Mouse (Mus musculus): ENCODE data around the gene Tmem169. TPM values are rescaled to one million over a fixed set of nuclear protein-coding genes. Genes with fewer than 3 reads are reported as not detected.
"Not testable (repeated sequence)": the region's sequence is repeated elsewhere in the genome, so short reads cannot be mapped to it uniquely, and the experiment has no call there.

Gene Tmem169
- total RNA-seq (2021) = under 1 TPM; 0.16 to 0.53 TPM
- long read RNA-seq, experiment 1, partial matches to known transcripts = 2 of 3 reads
- long read RNA-seq, experiment 1, other reads (novel, unspliced or antisense) = 0 of 3 reads
- long read RNA-seq, experiment 2 = 0 reads

DNA sequence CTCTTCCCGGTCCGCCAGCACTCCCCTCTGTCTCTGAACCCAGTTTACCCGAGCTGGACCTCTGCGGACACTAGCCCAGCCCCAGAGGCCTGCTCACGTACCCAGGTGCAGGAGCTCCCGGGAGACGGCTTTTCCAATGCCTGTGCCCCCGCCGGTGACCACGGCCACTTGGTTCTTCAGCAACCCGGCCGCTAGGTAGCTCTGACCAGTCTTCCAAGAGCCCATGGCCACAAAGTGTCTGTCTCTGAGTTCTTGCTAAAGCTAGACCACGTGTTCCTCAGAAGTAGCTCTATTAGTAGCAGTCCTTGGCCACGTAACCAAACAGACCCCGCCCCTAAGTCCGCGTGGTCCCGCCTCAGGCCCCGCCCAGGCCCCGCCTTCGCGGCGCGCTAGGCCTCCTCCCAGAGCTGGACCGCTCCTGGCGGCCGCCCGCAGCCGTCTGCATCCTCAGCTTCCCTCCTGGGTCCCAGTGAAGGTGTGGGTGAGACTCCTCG is at the start of gene Tmem169, which contains the start of gene Pecr:
Gene Tmem169, plus strand, starts transcription at position 378 of the 494 bp plus-strand sequence.
Gene Pecr, minus strand, starts transcription at position 323 of the 494 bp plus-strand sequence.
- peak; percentile 96 to 98 for DNase-seq

DNA sequence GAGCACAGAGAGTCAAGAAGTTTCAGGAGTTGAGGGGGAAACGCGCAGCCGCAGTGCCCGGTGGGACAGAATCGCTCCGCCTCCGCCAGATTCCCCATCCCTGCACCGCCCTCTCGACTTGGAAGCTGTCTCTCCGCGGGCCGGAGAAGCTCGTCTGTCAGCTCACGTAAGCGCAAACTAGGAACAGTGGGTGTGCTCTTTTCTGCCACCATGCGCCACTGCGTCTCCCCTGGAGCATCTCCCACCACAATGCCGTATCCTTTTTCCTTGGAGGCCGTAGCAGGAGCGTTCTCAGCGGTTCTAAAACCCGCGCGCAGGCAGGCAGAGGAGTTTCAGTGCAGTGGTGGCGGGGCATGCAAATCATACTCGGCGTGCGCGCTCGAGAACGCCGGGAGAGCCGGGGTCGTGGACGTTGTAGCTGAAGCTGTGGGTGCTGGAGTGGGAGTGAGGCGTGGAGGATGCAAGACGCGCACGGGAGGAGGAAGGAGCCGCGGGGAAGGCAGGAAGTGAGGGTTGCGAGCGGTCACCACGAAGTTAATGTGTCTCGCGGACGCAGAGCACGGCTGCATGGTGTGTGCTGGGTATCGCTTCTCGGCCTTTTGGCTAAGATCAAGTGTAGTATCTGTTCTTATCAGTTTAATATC is 47.7 kb upstream of the Tmem169 start:
- DNase-seq = peak; percentile 85 to 86

DNA sequence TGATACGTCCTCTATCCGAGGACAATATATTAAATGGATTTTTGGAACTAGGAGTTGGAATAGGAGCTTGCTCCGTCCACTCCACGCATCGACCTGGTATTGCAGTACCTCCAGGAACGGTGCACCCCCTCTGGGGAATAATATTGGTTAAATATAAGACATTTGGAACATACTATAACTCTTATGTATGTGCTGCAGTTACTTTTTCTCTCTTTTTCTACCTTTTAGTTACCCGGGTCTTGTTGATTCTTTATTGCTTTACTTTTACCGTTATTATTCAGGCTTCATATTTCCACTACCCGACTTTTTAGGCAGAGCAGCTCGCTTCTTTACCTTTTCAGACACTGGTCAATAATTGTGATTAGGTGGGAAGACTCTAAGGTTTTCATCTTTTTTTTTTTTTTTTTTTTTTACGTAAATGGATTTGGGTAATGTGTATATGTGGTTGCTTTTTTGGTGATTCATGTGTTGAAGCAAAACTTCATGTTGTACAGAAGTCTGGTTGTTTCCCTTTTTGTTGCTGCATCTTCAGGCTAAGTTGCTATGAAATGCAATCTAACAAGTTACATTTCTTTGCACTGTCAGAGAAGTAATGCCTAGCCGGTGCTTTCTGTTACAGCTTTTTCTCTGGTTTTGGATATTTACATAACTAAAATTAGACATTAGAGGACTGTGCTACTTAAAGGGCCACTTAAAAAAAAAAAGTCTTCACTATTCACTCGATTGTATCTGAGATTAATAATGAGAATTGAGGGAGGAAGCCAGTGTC is 47.0 kb upstream of the Tmem169 start:
- peak; percentile 10 to 35 for DNase-seq

DNA sequence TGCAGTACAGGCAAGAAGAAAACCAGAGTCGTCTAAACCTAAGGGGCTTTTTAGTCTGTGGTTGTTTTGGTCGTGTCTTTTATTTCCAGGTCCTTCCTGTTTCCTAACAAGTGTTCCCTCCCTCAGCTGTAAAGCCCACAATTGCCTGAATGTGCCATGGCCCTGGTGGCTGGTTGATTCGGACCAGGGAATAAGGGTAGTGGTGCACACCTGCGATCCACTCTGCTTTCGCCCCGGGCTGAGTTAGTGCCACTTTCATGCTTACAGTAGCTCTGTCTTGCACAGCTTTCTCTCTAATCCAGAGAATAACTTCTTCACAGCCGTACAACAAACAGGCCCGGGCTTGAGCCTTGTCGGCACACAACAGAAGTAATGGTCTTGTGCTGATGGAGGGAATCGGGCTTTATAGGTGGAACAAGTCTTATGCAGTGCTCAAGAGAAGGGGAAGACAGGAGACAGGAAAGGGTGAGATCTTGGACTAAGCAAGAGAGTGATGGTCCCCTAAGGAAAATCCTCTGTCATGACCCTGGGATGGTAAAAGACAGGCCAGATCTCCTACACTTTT is 46.1 kb upstream of the Tmem169 start:
- no peak for DNase-seq

DNA sequence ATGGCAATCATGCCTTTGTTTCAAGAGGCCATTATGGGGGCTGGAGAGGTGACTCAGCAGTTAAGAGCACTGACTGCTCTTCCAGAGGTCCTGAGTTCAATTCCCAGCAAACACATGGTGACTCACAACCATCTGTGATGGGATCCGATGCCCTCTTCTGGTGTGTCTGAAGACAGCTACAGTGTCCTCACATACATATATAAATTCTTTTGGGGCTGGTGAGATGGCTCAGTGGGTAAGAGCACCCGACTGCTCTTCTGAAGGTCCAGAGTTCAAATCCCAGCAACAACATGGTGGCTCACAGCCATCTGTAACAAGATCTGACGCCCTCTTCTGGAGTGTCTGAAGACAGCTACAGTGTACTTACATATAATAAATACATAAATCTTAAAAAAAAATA is 45.1 kb upstream of the Tmem169 start:
- DNase-seq = not testable (repeated sequence)

DNA sequence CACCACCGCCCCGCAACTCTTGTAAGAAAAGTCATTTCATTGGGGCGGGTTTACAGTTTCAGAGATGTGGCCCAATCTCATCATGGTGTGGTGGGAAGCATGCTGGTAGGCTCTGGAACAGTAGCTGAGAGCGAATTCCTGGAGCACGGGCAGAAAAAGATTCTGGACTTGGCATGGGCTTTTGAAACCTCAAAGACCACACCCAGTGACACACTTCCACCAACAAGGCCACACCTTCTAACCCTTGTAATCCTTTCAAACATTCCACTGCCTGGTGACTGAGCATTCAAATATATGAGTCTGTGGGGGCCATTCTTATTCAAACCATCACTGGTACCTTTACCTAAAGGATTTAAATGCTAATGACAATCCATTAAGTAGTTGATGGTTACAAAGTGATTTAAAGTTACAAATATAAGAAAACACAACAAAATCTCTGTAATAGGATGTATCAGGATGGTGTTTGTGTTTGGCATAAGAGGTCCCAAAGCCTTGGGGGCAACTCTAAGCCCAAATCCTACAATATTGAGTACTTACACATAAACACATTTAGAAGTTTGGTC is 41.5 kb upstream of the Tmem169 start:
- DNase-seq = no peak

DNA sequence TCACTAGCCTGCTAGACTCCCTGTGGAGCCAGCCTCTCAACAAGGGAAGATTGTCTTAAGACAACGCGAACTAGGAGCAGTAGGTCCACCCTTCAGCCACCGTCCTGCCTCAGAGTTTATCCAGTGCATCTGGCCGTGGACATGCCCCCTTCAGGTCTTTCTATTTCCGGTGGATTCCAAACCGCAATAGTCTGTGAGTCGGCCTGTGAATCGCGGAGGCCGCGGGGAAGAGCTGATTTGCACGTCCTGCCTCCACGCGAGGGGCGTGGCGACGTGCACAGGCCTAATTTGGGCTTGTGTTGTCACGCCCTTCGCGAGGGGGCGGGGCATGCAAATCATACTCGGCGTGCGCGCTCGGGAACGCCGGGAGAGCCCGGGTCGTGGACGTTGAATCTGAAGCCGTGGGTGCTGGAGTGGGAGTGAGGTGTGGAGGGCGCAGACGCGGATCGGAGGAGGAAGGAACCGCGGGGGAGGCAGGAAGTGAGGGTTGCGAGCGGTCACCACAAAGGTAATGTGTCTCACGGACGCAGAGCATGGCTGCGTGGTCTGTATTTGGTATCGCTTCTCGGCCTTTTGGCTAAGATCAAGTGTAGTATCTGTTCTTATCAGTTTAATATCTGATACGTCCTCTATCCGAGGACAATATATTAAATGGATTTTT is 40.4 kb upstream of the Tmem169 start:
- DNase-seq = peak; percentile 98 to 99

DNA sequence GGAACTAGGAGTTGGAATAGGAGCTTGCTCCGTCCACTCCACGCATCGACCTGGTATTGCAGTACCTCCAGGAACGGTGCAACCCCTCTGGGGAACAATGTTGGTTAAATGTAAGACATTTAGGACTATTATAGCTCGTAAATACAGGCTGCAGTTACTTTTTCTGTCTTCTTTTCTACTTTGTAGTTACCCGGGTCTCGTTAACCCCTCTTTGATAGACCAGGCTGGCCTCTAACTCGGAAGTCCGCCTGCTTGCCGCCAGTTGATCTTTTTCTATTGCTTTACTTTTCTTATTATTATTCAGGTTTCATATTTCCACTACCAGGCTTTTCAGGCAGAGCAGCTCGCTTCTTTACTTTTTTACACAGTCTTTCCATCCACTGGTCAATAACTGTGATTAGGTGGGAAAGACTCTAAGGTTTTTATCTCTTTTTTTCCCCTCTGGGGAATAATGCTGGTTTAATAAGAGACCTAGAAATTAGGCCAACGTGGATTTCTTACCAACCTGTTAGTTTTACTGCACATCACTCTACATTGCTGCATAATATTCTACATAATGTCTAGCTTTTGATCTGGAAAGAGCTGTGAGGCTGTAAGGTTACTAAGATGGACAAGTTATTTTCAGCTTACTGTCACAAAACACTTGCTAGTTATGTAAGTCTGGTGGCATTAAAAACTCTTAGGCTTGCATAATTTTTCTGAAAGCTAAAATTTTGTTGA is 39.7 kb upstream of the Tmem169 start:
- DNase-seq = peak in 1 of 2 experiments; percentile 12

DNA sequence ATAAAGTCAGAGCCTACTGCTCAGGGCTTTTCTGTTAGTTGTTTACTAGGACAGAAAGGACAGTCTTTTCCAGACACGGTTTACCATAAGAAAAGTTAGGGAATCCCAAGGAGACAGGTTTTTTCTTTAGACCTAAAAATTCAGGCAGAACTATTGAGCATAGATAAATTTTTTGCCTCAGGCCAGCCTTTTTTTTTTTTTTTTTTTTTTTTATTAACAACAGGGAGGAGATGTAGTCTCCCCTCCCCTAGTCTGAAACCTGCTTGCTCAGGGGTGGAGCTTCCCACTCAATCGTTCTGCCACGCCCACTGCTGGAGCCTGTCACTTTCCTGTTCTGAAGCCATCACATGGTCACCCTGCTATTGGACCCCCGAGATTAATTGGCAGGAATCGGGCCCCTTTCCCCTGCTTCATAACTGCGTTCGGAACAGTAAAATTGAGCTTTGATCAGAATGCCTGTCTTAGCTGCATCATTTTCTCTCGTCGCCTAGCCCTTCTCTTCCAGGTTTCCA is 35.9 kb upstream of the Tmem169 start:
- DNase-seq = not testable (repeated sequence)

DNA sequence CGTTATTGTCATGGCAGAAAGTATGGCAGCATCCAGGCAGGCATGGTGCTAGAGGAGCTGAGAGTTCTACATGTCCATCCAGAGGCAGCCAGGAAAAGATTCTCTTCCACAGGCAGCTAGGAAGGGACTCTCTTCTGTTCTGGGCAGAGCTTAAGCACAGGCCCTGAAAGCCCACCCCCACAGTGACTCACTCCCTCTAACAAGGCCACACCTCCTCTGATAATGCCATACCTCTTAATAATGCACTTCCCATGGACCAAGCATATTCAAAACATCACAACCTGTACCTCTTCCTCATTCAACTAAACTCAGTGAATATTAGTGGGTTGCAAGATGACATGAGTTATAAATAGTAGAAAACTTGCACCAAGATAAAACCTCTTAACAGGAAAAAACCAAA is 32.4 kb upstream of the Tmem169 start:
- no peak for DNase-seq

DNA sequence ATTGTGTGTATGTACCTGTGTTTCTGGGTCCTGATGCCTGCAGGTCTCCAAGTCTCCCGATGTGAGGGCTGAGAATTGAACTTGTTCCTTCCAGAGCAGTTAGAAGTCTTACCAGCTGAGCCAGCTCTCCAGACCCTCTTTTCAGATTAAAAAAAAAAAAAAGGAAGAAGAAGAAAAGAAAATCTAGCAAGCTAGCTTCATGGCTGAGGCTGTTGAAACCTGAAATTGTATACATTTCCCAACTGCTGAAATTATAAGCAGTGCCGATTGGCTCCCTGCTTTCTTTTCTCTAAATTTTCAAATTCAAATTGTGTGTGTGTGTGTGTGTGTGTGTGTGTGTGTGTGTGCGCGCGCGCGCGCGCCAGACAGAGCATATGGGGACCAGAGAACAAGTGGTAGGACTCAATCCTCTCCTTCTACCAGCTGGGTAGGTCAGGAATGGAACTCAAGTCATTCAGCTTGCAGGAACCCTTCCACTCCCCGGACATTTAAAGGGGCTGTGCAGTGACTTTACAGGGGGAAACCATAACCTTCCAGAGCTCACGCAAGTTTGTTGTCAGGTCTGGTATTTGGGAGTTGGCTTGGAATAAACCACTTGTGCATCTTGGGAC is 30.2 kb upstream of the Tmem169 start:
- DNase-seq = no peak

DNA sequence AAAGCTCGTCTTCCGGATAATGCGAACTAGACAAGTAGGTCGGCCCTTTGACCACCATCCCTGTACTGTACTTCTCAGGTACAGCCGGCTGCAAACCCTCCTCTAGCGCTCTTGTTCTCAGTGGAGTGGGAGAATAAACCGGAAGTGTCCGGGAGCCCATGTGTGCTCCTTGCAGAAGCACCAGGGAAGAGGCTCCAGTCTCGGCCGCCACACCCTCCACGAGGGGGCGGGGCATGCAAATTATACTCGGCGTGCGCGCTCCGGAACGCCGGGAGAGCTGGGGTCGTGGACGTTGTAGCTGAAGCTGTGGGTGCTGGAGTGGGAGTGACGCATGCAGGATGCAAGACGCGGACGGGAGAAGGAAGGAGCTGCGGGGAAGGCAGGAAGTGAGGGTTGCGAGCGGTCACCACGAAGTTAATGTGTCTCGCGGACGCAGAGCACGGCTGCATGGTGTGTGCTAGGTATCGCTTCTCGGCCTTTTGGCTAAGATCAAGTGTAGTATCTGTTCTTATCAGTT is 29.6 kb upstream of the Tmem169 start:
- peak; percentile 94 to 97 for DNase-seq

DNA sequence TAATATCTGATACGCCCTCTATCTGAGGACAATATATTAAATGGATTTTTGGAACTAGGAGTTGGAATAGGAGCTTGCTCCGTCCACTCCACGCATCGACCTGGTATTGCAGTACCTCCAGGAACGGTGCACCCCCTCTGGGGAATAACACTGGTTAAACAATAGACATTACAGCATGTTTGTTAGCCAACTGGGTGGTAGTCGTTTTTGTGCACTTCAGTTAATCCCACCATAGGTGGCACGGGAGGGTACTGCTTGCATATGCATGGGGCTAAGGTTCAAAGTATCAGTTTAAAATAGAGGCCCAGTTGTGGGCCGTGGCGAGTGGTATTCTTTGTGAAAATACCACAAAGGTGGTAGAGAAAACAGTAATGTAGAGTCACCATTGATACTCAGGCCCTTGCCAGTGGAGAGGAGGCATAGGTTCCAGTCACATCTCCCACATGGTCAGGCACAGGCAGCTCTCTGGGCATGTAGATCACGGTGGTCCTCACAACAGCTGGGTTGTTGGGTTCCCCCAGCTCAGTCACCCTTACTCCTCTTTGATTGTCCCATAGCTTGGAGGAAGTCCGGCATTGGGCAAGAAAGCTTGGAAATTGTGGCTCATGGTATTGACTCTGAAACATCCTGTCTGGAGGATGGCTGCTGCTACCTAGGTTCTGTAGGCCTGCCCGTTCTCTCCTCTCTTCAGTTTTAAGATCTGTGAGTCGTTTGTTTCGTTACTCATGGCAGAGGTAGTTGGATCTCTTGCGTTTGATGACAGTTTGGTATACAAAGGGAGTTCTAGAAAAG is 28.9 kb upstream of the Tmem169 start:
- peak; percentile 37 to 51 for DNase-seq

DNA sequence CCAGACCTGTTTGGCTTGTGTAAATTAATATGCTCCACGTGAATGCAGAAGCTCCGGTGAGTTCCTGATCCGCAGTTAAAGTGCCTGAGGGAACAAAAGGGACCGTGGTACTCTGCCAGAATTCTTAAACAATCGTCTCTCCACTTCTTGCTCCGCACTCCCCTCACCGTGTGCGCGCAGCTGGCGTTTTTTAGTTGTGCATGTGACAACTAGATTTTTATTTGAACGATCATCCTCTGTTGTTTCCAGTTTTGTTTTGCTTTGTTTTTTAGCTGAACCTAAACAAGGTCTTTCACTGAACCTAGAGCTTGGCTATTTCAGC is 28.4 kb upstream of the Tmem169 start:
- DNase-seq = no peak

DNA sequence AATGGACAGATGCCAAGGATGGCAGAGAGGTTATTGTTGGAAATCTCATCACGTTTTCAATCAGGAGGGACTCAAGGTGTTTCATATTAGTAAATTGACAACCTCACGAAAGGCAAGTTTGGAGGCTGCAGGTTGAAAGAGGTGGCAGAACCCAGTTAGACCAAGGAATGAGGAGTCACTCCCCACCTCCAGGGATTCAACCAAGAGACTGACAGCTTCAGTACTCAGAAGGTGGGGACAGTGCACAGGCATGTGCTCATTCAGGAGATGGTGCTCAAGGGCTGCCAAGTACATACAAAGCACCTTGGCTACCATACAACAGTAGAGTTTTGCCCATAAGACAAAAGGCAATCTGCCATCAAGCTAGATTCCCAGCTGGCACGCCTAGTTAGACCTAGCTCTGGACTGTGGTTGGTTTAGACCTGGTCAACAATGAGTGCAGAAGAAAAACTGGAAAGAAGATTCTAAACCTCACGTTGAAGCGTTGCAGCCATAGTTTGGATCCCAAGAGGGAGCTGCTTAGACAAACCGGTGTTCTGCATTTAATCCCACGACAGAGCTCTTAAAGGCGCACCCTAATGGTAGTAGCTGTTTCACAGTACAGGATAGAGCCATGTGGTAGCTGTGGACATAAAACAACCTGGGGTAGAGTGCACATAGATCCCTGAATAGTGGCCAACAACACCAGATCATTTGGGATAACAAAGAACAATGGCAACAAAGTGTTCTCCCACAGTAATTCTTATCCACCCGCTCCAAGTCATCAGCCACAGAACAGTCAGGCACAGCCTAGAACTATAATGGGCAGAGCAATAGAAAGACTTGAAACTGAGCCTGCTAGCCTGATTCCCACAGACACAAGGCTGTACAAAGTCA is 27.6 kb upstream of the Tmem169 start:
- no peak for DNase-seq

DNA sequence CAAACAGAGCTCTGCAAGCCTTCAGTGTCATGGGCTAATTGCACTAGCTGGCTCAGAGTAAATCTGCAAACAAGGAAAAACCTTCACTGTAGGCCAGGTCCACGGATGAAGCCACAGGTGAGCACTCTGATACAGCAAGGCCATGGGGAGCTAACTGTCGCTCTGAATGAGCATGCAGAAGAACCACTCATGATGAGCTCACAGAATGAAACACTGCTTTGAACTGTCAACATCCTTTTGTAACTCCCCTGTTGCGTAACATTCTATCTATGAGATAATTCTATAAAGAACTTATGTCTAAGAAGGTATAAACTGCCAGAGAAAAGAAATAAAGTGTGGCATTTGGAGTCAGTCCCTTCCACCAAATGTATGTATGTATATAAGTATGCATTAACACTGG is 21.1 kb upstream of the Tmem169 start:
- DNase-seq = no peak

DNA sequence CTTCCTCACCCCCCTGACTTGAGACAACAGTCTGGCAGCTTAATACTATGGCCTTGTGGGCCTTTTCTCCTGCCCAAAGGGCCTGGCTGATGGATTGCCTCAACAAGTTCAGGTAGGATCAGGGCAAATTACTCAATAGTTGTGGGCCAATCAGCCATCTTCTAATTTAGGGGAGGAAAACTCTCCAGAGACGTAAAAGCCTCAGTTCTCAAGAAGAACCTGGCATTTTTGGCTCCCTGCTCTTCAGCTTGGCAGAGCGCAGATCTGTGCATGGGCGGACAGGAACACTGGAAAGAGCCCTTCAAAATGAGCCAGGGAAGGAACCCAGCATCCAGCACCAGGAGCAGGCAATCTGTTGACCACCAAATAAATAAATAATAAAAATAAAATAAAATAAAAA is 6.1 kb upstream of the Tmem169 start:
- peak in 1 of 2 experiments; percentile 36 for DNase-seq

DNA sequence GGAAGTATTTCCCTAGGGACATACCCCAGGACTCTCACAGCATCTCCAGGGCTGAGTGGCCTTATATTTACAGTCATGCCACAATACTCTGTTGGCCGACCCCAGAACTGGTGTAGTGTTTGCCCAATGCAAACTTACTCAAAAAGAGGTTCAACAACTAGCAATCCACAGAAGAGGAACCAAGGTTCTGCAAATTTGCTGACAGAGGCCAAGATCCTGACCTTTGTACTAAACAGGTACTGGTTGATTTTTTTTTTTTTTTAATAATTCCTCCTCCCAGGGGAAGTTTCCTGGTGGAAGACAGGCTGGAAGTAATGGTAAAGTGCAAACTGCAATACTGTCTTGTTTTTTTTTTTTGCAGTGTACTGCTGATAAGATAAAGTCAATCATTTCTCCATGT is 1.6 kb upstream of the Tmem169 start:
- DNase-seq = no peak

DNA sequence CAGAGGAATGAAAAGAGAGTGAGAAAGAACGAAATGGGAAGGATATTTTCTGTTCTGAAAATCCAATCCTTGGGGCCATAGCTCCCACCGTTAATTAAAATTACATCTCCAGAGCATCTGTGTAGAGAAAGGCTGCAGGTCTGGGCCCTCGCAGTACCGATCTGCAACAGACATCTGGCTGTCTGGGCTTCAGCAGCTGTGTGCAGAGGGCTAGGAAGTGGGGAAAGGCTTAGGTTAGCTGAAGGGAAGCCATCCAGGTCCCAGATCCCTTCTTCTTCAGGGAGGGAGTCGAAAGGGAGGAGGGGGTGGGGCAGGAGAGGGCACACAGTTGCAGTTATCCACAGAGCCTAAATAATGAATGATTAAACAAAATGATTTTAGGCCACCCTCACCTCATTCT is 370 bp downstream of the Tmem169 start:
- no peak for DNase-seq

Measured in adrenal gland, postnatal 36 days (tissue).